Mouse (Mus musculus) v-Abl transformed pro-B cells (cell line): ENCODE measurements around the gene Tgm1.

Experiments
- in situ Hi-C, 2 experiments: fragments of 400-800 bp; cut with MboI; formaldehyde crosslinking; loops; one replicate each; pipeline ENCODE4 v1.15.1; 2025; ENCODE audit not compliant: unreplicated experiment in 2 of 2

Gene Tgm1

DNA sequence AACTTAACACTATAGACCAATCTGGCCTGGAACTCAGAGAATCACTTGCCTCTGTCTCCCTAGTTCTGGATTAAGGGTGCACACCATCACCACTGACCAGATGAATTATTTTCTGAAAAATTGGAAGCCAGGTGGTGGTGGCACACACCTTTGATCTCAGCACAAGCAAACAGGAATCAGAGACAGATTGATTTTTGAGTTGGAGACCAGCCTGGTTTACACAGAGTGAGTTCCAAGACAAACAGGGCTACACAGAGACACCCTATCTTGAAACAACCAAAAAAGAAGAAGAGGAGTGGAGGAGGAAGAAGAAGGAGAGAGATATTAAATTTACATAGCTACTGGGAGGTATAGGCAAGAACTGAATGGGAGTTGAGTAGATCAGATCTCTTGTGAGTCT lies 12.5 kb upstream of the Tgm1 start:
- in situ Hi-C loops = no loop called here

GRCm38 (mm10) chr14:55724411-55724871 lies 10.7 kb upstream of the Tgm1 start:
- in situ Hi-C loops = no loop called here

- in situ Hi-C loops = no loop called here
These were observed 9.7 kb upstream of the Tgm1 start for GRCm38 (mm10) chr14:55723433-55723832.

GRCm38 (mm10) chr14:55722438-55722945 lies 8.8 kb upstream of the Tgm1 start:
- in situ Hi-C loops = no loop called here

- in situ Hi-C loops = no loop called here
These were observed 8.1 kb upstream of the Tgm1 start, which contains the start of gene Rabggta for GRCm38 (mm10) chr14:55721700-55722437. Rabggta (minus strand) TSS chr14:55722263.

GRCm38 (mm10) chr14:55721076-55721475 lies 7.3 kb upstream of the Tgm1 start:
- in situ Hi-C loops = no loop called here

- in situ Hi-C loops = no loop called here
These were observed 6.9 kb upstream of the Tgm1 start for GRCm38 (mm10) chr14:55720666-55721065.

DNA sequence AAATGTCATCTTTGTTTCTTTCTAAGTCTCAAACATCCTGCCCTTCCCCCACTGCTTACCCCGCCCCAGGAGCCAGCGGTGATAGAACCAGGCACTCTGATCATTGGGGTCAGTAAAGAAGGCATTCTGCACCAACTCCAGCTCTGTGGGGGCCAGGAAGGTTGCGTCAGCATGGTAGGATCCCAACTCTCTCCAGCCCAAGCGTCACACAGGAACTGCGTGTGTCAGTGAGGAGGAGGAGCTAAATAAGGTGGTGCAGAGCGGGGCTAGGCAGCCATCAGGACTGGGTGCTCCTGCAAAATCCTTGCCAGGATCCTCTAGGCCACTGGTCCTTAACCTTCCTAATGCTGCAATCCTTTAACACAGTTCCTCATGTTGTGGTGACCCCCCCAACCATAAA lies 6.0 kb upstream of the Tgm1 start:
- in situ Hi-C loops = no loop called here

GRCm38 (mm10) chr14:55716884-55717283 lies 3.2 kb upstream of the Tgm1 start:
- in situ Hi-C loops = no loop called here

DNA sequence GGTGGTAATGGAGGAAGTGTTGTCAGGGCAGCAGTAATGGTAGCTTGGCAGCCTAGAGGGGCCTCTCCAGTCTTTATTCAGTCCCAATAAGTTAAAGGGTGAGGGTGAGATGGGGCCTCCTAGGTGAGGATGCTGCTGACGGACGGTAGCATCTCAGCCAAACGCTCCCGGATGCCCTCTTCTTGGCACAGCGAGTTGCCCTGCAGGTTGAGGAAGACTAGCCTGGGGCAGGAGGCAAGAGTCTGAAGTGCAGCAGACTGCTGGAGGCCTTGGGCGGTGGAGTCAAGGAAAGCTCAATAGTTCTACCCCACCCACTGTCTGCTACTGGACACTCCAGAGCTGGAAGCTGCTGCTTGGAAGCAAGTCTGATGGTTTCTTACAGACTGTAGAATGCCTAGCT lies 2.5 kb upstream of the Tgm1 start:
- in situ Hi-C loops = no loop called here

DNA sequence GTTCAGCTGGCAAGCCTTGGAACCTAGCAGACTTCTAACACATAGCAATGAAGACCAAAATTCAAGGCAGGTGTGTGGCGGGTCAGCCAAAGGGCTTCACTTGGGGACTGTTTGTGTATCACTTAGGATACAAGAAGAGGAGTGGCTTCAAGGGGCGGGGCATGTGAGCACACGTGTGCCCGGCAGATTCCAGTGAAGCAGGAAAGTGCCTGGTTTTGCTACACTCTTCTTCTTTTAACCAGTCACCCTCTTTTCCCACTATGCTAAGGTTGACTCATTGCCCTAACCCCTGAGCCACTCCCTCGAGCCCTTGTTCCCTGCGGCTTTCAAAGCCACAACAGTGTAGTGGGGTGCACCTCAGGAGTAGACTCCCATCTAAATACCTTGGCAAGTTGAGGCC lies 1.2 kb upstream of the Tgm1 start:
- in situ Hi-C loops = no loop called here

DNA sequence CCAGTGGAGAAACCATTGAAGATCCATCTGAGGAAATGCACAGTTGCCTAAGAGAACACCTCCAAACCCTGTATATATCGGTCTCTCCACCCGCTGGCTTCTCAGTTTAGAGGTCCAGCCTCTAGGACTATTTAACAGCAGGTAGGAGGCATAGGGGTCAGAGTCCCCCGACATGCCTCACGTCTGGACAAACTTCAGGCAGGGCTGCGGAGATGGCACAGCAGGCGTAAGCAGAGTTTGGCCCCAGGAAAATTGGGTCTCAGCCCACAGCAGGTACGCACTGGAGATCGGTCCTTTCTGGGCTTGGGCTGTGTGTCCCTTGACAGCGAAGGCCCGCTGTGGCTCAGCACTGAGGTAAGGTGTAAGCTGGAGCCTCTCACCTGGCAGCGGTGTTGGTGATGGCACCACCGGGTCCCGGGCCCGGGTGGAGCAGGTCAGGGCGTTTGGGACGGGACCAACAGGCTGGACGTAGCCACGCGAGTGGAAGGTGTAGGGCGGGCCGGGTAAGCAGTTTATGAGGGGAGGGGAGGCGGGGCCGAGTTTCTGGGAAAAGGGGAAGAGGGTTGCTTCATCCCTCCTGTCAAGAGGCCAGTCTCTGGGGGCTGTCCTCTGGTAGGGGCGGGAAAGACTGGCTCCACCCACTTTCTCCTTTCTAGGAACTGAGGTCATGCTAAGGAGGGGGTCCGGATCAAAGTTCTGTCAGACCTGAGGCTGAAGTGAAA lies 558 bp downstream of the Tgm1 start:
- in situ Hi-C loops = no loop called here

GRCm38 (mm10) chr14:55711786-55712185 lies 1.9 kb downstream of the Tgm1 start:
- in situ Hi-C loops = no loop called here

DNA sequence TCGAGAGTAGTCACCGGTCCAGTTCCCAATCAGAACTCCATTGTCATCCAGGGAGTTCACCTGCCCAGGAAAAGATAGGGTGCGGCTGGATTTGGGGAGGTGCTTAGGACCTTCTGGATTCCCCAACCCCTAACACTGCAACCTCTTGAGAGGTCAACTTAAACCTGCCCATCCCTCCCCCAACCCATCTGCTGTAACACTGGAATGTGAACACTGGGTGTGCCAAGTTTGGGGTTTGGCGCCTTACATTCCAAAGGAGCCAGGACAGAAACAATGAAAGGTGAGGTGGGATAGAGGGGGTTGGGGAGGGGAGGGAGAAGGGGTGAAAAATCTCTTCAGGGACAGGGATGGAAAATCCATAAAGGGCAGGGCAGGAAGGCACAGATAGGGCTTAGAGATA lies 4.2 kb downstream of the Tgm1 start:
- in situ Hi-C loops = no loop called here

DNA sequence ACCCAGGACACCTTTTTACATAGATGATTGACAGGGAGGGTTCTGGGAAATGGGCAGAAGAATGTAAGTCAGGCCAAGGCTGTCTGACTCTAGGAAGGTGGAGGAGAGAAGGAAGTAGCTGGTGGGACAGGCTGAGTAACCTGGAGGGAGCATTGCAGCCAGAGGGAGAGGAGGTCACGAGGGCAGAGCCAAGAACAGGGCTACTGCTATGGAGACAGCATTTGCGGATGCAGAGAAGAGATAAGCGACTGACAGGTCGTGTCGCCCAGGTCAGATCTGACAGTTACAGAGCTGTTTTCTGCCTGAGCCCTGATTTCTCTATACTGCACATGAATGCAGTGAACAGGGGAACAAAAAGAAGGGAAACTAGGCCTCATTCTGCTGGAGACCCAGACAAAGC lies 6.3 kb downstream of the Tgm1 start:
- in situ Hi-C loops = no loop called here

DNA sequence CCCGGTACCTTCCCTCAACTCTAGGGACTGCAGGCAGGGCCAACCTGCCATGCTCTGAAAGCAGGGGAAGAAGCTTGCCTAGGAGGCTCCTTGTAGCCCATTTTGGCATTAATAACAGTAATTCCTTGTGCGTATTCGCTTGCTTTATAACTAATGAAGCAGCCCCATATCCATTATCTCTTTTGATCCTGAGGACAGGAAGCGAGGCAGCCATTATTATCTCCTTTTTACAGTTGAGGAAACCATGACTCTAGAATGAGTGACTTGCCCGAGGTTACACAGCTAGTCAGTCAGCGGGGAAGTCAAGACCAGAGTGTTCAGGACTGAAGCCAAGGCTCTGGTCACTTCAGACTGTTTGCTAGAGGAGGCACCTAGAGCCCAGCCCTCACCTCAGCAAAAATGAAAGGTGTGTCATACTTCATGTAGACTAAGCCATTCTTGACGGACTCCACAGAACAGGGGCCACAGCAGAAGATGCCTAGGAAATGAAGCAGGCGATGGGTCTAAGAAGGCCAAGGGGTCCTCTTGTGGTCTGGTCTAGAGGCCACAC lies 7.6 kb downstream of the Tgm1 start:
- in situ Hi-C loops = no loop called here

DNA sequence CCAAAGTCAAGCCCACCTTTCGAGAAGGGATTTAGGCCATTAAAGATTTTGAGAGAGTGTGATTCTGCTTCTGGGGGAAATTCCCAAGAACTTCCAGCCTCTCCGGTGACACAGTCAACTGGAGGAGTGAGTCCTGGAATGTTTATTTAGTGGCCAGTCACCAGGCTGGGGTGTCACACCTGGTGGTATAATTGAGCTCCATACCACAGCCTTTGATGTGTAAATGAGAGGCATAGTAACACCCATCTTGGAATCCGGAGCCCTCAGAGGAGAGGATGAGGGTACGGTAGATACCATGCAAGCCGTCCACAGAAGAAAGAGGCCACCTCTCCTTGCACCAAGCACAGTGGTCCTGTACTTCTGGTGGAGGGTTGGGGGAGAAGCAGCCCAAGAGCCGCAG lies 11.0 kb downstream of the Tgm1 start:
- in situ Hi-C loops = no loop called here

DNA sequence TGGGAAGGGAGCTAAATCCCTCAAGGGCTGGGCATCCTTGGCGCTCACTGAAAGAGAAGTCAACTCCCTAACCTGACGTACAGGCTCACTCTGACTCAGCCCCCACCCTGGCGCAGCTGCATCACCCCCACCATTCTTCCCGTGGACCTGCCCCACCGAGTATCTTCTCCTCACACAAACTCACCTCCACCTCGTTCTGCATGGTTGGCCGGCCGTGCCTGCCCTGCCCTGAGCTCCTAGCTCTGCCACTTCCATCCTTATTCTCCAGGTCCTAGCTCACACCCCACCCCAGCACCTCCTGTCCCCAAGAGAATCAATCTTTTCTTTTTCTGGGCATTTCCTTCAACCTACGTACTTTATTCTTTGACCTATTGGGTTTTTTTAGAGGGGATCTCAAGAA lies 12.6 kb downstream of the Tgm1 start:
- in situ Hi-C loops = no loop called here

- in situ Hi-C loops = no loop called here
These were observed 16.5 kb downstream of the Tgm1 start for GRCm38 (mm10) chr14:55697226-55697625.

DNA sequence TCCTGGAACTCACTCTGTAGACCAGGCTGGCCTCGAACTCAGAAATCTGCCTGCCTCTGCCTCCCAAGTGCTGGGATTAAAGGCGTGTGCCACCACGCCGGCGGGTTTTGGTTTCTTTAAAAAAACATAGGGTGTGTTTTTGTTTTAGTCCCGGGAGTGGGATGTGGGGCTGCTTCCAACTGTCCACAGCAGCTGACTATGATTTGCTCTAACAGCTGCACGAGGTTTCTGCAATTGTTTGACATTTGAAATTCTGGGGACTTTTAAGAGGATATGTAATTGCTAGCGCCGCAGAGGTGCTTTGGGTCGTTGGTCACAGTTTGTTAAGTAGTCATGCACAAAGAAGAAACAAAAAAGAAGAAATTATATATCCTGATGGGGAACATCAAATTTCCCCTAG lies 24.3 kb downstream of the Tgm1 start:
- in situ Hi-C loops = loop anchor here in 1 of 2 experiments (10.0 kb wide), 1 partner anchor 215 kb away; the partner anchor contains the start of gene Sdr39u1

- in situ Hi-C loops = loop anchor here (5.0 to 10.0 kb wide), 2 partner anchors 60 to 223 kb away; partner anchors contain the start of gene Sdr39u1 (in 1 of the 2)
These were observed 31.6 kb downstream of the Tgm1 start for GRCm38 (mm10) chr14:55682118-55682493.
